Mouse (Mus musculus) testis, postnatal 14 days (tissue): ENCODE results near the gene Erv3.
"Not testable (repeated sequence)": the region's sequence is repeated elsewhere in the genome, so short reads cannot be mapped to it uniquely, and the experiment has no call there.

Experiments used
- DNase-seq: peaks from one replicate; pipeline ENCODE4 v3.0.0; 2021; ENCODE audit warnings: low spot score

The Erv3 gene

DNA sequence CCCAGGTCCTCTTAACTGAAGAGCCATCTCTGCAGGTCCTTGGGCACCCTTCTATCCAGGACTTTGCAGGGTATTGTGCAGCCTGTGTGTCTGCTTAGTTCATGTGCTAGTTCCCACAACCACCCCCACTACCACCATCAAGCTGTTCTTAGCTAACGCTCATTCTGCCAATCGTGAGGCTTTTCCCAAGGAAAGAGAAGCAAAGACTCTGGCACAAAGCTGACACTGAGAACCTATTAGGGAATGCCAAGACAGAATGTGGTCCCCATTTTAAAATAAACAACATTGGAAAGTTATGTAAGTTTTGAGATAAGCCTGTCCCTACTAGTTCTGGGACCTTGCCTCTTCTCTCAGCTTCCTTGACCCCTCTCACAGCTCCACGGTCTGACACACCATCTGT, 3.9 kb upstream of the Erv3 start:
- no peak for DNase-seq

DNA sequence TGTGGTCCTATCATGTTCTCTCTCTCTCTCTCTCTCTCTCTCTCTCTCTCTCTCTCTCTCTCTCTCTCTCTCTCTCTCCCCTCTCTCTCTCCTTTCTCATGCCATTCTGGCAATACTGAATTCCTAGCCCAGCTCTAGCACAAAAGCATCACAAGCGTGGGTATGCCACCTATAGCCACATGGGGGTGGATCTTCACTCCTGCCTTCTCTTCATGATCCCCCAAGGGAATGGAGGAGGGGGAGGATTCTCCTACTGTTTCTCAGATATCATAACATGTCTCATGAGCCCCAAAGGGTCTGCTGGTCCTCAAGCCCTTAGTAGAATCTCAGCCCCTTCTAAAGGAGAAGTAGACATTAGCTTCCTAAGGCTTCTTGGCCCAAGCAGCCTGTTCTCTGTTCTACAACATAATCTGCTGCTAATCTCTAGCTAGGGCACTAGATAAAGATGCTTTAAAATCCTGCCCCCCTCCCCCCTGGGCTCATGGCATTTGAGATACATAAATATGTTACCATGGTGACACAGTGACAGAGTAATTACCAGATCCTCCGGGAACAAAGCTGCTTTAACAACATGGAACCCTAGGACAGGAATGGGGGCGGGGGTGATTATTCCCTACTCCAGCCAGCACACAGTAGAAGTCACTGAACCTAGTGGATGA, 3.2 kb upstream of the Erv3 start:
- no peak for DNase-seq

DNA sequence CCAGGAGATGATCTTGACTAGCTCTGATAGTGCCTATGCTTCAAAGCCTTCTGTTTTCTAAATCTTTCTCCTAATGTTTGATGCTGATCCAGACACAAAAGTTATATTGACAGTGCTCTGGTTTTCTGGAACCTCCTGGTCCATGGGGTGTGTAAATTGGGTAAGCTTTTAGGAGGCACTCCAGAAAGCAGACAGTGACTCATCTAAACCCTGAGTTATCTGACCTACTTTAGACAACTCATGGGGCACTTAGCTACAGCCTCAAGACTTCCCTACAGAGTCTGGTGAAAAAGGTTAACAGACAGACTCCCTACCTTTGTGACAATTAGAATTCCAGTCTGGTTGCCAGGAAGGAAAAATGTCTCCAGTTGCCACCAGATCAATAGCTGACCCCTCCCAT, 1.7 kb downstream of the Erv3 start:
- no peak for DNase-seq

DNA sequence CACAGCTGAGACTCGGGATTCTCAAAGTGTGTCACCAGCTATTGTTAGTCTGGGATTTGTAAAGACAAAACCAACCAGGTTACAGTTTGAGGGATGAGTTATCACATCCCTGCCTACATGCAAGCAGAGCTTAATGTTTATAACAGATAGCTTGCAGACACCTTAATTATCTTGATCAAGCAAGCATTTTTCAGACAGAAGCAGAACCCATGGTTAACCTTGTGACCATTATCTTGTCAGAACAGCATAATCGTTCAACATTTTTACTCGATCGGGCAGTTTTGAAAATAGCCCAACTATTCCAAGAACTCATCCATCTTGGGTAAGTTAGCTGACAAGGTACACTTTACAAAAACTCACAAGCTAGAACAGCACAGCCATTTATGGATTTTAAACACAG, 5.8 kb downstream of the Erv3 start:
- DNase-seq = no peak

DNA sequence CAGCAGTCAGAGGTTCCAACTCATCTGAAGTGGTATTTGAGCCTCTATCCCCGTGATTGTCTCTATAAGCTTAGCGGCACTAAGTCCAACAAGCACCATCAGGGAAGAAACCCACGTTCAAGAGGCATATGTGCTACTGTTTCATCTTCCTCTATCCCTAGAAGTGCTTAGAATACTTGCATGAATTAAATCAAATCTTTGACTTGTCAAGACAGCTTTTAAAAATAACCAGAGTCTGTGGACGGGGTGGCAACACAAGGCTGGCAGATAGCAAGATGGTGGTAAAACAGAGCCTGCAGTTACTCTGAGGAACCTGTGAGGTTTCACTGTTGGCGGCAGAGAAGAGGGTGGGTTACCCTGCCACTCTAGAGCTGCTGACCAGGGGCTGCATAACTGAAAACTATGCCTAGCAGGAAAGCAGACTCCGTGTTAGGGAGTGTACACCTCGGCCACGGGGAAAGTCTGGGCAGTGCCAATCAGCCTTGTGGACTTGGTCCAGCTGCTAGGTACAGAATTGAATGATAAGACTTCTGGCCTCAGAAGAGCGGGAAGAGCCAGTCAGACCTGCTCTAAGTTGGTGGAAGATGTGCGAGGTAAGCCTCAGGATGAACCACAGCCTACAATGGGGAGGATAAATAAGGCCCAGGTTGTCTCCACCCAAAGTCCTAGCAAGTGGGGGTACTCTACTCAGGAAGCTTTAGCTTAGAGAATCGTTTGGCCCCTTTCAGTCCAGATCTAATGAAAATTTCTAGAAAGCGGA, 8.0 kb downstream of the Erv3 start:
- DNase-seq = no peak

DNA sequence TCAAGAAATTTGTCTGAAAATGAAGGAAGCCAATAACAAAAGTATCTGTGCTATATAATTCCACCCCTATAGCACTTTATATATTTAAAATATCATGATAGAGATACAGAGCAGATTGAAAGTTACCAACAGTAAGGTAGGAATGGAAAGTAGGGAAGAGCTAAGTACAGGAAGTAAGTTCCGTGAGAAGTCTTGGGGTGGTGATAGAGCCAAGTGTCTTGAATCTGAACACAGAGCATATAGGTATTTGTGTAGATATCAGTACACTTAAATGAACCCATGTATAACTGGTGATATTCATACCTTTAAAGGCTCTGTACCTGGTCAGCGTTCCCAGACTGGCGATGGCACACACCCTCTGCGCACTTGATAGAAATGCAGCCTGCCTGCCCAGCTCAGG, 9.5 kb downstream of the Erv3 start:
- no peak for DNase-seq

DNA sequence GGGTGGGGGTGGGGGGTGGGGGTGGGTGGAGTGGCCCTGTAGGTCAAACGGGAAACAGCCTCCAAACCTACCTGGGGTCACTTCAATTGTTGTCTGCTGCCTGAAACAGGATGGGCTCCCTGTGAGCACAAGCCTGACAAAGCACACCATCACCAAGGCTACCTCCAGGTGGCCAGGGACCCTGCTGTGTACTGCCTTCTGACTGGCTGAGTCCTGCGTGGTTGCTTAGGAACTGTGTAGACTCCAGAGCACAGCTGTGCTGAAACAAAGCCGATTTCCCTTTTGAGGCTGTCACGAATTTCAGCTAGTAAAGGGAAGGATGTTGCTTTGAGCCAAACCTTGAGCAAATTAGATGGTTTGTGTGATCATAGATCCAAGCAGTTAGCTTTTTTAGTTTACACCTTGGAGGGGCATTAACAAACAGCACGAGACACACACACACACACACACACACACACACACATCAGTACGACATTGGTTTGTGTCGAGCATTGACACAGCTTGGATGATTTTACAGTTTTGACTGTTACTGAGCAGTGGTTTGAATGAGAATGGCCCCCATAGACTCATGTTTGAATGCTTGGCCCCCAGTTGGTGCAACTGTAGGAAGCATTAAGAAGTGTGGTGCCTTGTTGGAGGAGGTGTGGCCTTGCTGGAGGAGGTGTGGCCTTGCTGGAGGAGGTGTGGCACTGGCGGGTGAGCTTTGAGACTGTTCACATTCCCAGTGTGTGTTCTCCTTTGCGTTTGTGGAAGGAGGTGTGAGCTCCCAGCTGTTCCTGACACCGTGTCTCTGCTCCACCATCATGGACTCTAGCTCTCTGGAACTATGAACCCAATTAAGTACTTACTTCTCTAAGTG, 11.8 kb downstream of the Erv3 start:
- DNase-seq = no peak

DNA sequence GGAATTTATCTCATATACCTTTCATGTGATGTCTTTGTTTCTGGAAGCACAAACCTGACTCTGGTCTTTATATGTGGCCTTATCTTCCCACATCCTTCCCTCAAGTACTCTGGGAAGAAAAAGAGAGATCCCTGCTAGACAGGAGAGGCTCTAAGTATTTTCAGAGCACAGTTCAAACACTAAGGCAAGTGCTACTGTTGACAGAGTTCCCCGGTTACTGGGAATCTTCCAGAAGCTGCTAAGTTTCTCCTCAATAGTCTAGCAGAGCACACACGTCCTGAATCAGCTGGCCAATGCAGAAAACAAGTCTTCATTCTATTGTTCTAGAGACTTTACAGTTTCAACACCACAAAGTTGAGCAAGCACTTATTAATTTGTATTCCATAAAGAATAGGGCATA, 12.7 kb downstream of the Erv3 start:
- DNase-seq = no peak

DNA sequence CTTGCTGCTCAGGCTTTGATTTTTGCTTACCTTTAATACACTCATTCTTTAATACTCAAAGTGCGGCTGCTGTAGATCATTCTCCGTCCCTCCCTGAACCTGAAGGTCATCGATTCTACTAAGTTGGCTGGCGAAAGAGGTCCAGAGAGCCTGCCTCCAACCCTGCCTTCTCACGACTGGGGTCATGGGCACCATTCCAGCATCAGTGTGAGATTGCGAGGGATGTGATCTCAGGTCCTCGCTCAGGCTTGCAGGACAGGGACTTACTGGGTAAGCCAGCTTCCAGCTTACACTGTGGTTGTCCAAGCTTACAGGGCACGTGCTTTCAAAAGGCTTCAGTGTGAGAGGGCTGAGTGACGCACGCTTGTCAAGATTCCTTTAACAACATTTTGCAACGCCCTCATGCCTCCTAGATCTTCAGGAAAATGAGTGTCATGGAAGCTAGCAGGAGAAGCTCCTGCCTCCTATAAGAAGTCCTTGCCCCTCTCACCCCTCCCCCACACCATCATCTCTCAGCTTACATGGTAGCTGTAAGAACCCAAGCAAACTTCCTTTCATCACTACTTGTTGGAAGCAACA, 13.3 kb downstream of the Erv3 start:
- DNase-seq = no peak

DNA sequence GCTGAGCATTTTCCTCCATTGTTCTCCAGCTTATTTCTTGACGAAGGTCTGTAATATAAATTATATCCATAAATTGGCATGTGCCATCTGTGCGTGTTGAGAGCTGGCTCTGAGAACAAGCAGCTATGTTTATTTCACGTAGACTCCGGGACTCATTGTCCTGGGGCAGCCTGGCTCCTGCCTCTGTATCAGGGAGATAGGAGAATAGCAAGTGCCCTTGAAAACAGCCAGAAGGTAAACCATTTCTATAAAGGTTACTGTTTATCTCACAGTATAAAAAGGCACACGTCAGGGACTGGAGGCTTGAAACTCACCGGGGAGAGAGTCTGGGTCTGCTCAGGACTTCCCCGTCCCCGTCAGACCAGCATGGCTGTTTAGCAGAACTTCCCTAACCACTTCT, 13.9 kb downstream of the Erv3 start:
- DNase-seq = no peak

DNA sequence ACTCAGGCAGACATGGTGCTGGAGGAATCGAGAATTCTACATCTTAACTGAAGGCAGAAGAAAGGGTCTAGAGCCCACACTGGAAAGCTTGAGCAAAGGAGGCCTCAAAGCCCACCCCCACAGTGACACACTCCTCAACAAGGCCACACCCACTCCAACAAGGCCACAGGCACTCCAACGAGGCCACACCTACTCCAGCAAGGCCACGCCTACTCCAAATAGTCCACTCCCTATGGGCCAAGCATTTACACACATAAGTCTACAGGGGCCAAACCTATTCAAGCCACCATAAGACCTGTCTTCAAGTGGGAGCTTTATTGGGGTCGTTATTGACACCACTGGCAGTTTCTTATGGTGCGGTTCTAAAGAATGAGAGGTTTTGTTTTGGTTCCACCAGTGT, 17.0 kb downstream of the Erv3 start:
- no peak for DNase-seq

DNA sequence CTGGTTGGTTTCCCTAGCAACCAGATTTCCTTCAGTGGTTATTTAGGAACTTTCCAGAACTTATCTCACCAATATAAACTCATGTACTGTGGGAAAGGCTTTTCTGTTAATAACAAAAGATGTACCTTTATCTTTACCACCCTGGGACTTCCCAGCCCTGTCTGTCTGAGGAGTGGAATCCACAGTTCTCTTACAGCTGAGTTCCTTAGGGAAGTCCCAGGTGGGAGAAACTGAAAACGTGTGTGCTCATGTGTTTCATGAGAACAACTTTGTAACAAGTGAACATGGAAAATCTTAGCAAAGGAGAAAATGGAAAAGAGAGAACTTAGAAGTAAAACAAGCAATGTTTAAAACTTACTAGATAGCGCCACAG, 18.2 kb downstream of the Erv3 start:
- DNase-seq = no peak

DNA sequence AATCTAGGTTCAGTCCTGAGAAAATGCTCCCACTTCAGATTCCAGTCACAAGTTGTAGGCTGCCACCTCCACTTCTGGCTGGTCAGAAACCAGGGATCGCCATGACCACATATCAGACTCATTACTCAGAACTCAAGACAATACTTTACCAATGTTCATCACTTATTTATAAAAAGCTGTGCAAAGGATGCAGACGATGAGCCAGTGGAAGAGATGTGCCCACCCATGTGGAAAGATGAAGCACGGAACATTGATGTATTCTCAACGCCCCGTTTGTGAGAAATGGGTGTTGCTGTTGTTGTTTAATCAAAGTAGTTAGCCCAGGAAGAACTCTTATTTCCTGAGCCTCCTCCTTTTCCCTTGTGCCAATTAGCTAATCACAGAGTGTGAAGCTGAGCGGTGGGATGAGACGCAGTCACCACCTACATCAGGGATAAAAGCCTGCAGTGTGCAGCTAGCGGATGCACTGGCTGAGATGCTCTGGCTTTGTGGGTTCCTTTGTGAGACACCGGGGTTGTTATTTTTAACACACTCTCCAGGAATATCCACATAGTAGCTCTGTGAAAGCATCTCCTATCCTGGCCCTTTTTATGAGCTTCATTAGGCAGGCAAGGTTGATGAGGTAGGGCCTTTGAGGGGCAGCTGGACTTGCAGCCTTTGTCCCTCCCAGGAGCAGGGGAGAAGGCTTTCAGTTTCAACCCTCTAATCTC, 18.8 kb downstream of the Erv3 start:
- no peak for DNase-seq

DNA sequence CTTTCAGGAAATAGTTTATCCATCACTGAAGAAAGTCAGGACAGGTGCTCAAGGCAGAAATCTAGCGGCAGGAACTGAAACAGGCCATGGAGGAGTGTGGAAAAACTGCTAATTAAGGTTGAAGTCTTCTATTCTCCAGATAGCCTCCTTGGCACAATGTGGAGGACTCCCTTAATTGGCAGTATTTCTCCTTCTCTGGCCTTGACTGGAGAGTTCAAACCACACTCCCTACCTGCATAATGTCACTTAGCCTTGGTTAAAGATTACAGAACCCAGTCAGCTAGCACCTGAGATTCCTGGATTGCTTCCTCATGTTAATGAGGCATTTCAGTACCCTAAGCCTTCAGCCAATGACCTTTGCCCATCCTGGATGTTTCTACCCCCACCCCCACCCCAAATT, 25.3 kb downstream of the Erv3 start:
- no peak for DNase-seq

DNA sequence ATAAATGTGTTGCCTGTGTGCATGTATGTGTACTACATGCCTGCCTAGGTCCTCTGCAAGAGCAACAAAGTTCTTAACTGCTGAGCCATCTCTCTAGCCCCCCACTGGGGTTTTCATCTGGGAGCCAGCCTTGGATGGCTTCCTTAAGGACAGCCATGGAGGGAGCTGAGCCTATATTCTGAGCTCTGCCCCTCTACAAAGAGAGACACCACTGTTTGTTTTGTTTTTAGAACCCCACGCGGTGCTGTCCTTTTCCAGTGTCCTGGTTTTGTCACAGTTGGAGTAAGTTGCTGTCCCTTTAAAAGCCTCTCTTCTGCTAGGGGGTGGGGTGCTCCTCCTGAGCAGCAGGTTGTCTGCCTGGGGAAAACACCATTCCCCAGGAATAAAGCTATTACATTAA, 27.7 kb downstream of the Erv3 start:
- no peak for DNase-seq

DNA sequence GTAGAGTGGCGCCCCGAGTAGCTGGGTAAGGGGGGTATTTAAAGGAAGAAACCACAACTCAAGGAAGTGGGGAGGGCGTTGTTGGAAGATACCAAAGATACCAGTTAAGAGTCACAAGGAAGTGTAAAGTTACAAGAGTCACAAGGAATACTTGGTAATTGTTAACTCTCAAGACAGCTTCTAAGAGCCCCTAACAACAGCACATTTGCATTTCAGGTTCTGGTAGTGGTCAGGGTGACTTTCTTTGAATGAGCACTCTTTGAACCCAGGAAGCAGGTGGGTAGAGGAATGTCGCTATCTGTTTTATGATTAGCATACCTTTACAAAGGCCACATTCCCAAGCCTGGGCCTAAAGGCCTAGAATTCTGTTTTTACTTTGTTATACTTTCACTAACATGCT, 28.6 kb downstream of the Erv3 start:
- DNase-seq = not testable (repeated sequence)

DNA sequence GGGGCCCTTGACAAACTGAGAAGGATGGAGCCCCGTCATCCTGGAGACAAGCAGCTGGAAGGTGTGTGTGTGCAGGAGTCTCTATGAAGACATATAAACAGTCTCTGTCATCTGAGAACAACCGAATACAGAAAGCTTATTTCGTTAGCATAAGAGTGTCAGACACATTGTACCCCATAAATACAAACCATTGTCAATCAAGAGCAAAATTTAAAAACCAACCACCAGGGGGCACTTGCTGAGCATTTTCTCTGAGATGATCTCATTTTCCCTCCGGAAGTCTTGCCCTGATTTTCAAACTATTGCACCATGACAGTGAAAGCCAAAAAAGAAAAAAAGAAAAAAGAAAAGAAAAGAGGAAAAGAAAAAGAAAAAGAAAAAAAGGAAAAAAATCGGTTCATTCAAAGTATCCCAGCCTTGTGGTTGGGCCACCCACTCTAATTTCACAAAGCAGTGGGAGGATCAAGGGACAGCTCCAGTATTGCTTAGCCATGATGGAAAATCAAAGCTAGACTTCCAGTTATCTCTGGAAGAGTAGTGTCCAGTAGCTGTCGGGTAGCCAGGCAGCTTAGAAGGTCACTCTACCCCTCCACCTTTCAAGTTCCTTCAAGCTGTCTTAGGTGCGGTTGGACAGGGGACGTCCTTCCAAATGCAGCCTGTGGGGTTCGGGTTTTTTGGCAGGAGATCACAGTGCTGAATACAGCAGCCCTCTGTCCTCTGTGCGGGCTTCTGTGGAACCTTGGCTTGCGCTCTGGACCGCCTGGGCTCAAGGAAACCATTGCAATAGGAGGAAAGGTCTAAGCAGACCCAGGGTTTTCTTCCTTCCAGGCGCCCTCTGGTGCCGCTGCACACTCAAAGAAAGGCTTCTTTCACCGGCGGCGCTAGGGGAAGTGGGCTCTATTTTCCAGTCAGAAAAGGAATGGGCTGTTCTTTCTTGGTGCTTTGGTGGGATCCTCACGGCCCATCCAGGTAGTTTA, 31.3 kb downstream of the Erv3 start:
- no peak for DNase-seq

DNA sequence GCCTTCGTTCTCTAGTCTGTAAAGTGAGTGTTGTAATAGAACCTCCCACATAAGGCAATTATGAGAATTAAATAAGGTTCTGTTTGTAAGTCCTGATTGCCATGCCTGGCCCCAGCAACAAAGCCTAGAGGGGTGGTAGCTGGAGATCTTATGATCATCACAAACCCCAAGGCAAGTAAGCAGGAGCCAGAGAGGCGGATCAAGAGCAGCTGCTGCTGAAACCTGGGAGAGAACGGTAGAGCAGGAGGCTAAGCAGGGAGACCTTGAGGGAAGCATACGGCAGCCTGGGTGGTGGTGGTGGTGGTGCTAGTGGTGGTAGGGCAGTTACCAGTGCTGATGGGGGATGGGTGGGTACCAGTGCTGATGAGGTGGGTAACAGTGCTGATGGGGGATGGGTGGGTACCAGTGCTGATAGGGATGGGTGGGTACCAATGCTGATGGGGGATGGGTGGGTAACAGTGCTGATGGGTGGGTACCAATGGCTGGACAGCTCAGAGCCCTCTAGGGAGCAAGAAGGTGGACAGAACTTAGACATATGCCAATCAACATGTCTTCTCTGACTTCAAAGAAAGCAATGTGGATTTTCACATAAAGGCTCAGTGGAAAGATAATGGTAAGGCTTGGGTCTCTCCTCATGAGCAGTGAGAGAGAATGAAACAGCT, 32.4 kb downstream of the Erv3 start:
- no peak for DNase-seq

DNA sequence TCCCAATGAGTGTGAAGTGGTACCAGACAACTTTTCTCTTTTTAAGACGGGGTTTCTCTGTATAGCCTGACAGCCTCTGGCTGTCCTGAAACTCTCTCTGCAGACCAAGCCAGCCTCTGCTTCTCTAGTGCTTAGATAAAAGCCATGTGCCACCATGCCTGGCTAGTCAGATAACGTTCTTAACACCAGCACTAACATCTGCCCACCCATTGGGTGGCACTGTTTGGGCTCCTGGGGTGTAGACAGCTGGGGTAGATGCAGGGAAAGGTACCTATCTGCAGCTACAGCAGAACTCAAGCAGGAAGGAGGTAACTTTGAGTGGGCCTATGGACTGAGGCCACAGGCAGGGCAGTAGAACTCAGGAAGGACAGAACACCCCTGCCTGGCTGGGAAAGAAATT, 34.0 kb downstream of the Erv3 start:
- no peak for DNase-seq

DNA sequence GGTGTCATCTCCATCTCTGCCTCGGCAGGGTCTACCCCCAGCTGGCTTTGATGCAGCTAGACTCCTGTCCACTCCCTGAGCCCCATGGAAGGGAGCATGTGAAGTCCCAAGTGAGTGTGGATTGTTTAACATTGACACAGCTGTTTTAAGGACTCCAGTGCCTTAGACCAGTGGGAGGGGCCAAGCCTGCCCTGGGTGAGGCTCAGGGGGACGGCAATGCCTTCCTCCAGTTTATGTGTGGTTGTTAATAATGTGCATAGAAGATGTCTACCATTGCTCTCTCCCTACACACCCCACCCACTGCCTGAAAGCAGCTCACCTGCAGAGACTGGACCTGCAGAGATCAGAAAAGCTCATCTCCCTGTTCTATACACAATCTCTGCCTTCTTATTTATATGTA, 35.6 kb downstream of the Erv3 start:
- DNase-seq = no peak
